Mouse (Mus musculus) kidney, embryonic 16.5 days (tissue): ENCODE results near the gene Serf1. TPM values are rescaled to one million over a fixed set of nuclear protein-coding genes. Genes with fewer than 3 reads are reported as not detected.

ENCODE experiments used
- ATAC-seq: fragments of 200-750 bp; cut with Nextera tagmentation; 2 replicates; pipeline ENCODE4 v1.8.0; 2017; ENCODE audit warnings: moderate TSS enrichment; ENCODE audit not compliant: low FRiP score, low TSS enrichment
- H3K27ac ChIP-seq: fragments of 300-500 bp; sonication (generic); 2 replicates; pipeline ENCODE4 v1.5.1; 2014; ENCODE audit warnings: low read length
- H3K27me3 ChIP-seq: fragments of 300-500 bp; sonication (generic); 2 replicates; pipeline ENCODE4 v1.6.1; 2014; ENCODE audit warnings: low read length, control low read depth, mixed read lengths; ENCODE audit not compliant: insufficient read depth
- H3K36me3 ChIP-seq: fragments of 300-500 bp; sonication (generic); 2 replicates; pipeline ENCODE4 v1.6.1; 2014; ENCODE audit warnings: low read length, control low read depth, mixed read lengths; ENCODE audit not compliant: insufficient read depth
- H3K4me1 ChIP-seq: fragments of 300-500 bp; sonication (generic); 2 replicates; pipeline ENCODE4 v1.6.1; 2014; ENCODE audit warnings: low read length, control low read depth, mixed read lengths; ENCODE audit not compliant: insufficient read depth
- H3K4me2 ChIP-seq: fragments of 300-500 bp; sonication (generic); replicated peaks from 2 replicates; pipeline ENCODE4 v1.6.1; 2014; ENCODE audit warnings: low read depth, low read length
- H3K4me3 ChIP-seq: fragments of 300-500 bp; sonication (generic); 2 replicates; pipeline ENCODE4 v1.5.1; 2014; ENCODE audit warnings: mild to moderate bottlenecking, low read length
- H3K9ac ChIP-seq: fragments of 300-500 bp; sonication (generic); replicated peaks from 2 replicates; pipeline ENCODE4 v1.6.1; 2014; ENCODE audit warnings: low read length
- H3K9me3 ChIP-seq: fragments of 300-500 bp; sonication (generic); 2 replicates; pipeline ENCODE4 v1.6.1; 2016; ENCODE audit warnings: low read length, control low read depth
- WGBS: fragments of 180-500 bp; shearing (Covaris S2); extraction: QIAGEN DNeasy Blood & Tissue Kit; methylation state at CpG from one replicate; pipeline ENCODE4 v1.1.7; 2014; 5-methylcytosine and 5-hydroxymethylcytosine counted together
- polyA plus RNA-seq: library from polyadenylated mRNA; unstranded; fragments of >200 nt; fragmentation: Nextera tagmentation; extraction: Ambion mirVana; gene quantifications from 2 replicates; pipeline ENCODE4 v1.2.1, GENCODE M21; 2015

Serf1 gene
- polyA plus RNA-seq: 161 and 174 TPM in 2 replicates

DNA sequence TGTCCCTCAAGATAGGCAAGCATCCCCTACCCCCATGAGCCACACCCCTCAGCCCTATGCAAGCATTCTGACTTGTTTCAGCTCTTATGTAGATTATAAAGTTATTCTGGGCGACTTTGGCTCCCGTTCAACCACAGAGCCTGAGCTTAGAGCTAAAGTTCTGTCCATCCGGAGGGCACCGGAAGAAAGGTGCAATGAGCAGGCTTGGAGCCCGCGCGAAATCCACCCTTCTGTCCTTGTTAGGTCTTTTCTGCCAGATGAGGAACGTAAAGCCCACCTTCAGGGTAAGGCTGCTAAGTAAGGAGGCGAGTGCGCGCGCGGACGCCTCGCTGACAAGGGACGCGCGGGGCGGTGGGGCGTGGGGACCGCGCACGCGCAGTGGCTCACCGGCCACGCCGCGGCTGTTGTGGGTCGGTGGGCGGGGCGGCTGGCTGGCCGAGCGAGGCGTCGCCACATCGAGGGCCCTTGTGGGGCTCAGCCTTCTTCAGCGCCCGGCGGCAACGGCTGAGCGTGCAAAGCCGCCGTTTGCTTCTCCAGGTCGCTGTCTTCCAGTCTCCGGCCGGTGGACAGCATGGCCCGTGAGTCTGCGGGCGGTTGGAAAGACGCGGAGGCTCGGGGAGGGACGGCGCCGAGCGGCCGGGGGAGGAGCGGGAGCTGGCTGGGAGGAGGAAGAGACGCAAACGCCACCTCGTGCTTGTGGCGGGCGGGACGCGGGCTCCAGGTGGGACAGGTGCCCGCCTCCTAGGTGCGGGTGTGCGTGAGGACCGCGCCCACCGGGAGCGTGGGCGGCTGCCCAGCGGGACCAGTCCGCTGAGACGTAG lies at the start of gene Serf1:
Gene Serf1 (plus strand): TSS at position 361 of the 821 bp plus-strand sequence.
- peak; percentile 83 for ATAC-seq
- Histone ChIP-seq H3K27ac (peak within 1 kb of the TSS; percentile 69), H3K9ac (peak within 1 kb of the TSS; percentile 83), H3K4me1 (peaks cover 18% of the 10 kb centered on the region), H3K4me3 (peak within 1 kb of the TSS; percentile 71), H3K4me2 (peak within 1 kb of the TSS; percentile 71), H3K36me3 (0 out of 2 replicates have a peak, but pooled peaks cover 5% of the 10 kb centered on the region), H3K9me3 (no peaks in the 10 kb centered on the region), H3K27me3 (no peaks in the 10 kb centered on the region)
- under 1% methylated on average over 74 of the region's 76 CpGs for WGBS

DNA sequence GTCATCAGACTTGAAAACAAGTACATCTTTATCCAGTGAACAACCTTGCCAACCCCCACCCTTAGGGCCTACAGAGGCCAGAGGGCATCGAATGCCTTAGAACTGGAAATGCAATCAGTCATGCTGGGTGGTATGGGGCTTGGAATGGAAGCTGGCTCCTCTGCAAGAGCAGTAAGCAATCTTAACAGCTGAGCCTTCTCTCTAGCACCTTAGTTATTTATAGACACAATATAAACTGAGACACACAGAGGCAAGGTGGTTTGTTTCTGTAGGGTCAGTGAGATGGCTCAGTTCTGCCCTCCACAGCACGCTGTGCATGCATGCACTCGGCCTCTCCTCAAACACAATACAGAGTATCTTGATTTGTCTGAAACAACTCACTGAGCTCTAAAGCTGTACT lies 43.9 kb upstream of the Serf1 start:
- no peak for ATAC-seq
- no peak overlapping the region for H3K4me2 ChIP-seq
- no peak overlapping the region for H3K27ac ChIP-seq
- H3K4me3 ChIP-seq: no peak overlapping the region
- H3K4me1 ChIP-seq: no peaks in the 10 kb centered on the region
- no peaks in the 10 kb centered on the region for H3K27me3 ChIP-seq
- peaks cover 54% of the 10 kb centered on the region for H3K36me3 ChIP-seq
- no peak overlapping the region for H3K9ac ChIP-seq
- 91% methylated on average over 3 of the region's 3 CpGs for WGBS
- no peaks in the 10 kb centered on the region for H3K9me3 ChIP-seq

DNA sequence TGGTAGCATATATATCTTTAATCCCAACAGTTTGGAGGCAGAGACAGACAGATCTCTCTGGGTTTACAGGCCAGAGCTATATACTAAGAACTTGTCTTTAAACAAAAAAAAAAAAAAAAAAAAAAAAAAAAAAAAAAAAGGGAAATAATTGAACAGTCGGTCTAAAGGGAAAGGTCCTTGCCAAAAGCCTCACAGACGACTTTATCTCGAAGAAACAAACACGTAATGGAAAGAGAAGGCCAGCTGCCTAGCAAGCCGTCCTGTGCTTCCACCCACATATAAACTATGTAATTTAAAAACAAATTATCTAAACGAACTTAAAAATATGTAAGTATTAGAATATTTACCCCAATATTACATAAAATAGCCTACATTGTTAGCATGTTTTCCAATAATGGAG lies 40.0 kb upstream of the Serf1 start:
- no peak overlapping the region for H3K9ac ChIP-seq
- no peak for ATAC-seq
- no peak overlapping the region for H3K27ac ChIP-seq
- WGBS: 91% methylated on average over 6 of the region's 6 CpGs
- no peaks in the 10 kb centered on the region for H3K9me3 ChIP-seq
- no peak overlapping the region for H3K4me3 ChIP-seq
- no peak overlapping the region for H3K4me2 ChIP-seq
- peaks cover 54% of the 10 kb centered on the region for H3K36me3 ChIP-seq
- no peaks in the 10 kb centered on the region for H3K4me1 ChIP-seq
- H3K27me3 ChIP-seq: no peaks in the 10 kb centered on the region

DNA sequence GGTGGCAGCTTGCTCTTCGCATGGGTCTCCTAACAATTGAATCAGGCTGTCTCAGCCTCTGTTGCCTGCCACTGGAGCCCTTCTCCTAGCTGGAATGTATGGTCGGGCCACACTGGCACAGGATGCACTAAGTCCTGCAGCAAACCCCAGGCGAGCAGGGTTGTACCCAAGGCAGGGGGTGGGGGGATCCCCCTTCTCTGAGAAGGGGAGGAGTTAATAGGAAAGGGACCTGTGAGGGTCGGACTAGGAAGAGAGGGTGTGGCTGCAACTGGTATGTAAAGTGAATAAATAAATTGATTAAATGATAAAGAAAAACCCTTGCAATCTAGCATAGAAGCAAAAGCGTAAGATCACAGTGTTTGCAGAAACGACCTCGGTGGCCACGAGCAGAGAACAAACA lies 36.3 kb upstream of the Serf1 start:
- H3K27ac ChIP-seq: no peak overlapping the region

GRCm38 (mm10) chr13:100098808-100099207 lies 9.0 kb upstream of the Serf1 start:
- Histone ChIP-seq H3K4me1 (peaks cover 12% of the 10 kb centered on the region), H3K4me3 (no peak overlapping the region), H3K27me3 (no peaks in the 10 kb centered on the region), H3K36me3 (peaks cover 42% of the 10 kb centered on the region), H3K4me2 (no peak overlapping the region), H3K9ac (no peak overlapping the region), H3K27ac (no peak overlapping the region), H3K9me3 (no peaks in the 10 kb centered on the region)
- no peak for ATAC-seq
- 91% methylated on average over 6 of the region's 6 CpGs for WGBS

More for the DNA sequence above, 36.3 kb upstream of the Serf1 start:
- Histone ChIP-seq H3K36me3 (peaks cover 47% of the 10 kb centered on the region), H3K4me1 (no peaks in the 10 kb centered on the region), H3K4me3 (no peak overlapping the region), H3K9me3 (no peaks in the 10 kb centered on the region), H3K27me3 (no peaks in the 10 kb centered on the region), H3K4me2 (no peak overlapping the region), H3K9ac (no peak overlapping the region)
- ATAC-seq: no peak
- 90% methylated on average over 8 of the region's 8 CpGs for WGBS

DNA sequence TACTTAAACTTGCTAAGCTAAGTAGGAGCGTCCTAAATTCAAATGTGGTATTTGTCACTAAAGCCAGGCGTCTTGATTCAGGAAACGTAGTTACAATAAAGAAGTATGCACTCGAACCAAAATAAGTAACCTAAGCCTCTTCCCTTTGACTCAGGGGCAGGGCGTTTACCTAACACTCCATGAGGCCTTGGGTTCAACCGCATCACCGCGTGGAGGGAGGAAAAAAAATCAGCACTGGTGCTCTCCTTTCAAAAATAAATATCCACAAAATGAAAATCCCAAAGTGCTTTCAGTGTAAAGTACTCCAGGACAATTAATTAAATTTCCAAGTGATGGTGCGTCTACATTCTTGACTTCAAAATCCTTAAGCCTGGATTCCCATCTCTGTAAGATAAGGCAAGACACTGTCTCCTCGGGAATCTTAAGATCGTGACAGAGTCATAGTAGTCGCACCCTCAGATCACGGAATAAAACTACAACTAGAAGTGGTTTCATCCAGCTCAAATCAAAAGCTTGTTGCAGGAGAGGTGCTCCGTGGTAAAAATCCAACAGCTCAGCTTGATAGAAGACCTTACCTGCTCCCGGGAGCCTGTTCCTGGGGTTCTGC lies 4.7 kb upstream of the Serf1 start:
- H3K4me1 ChIP-seq: peaks cover 21% of the 10 kb centered on the region
- H3K9ac ChIP-seq: peak overlapping the region; percentile 97
- H3K36me3 ChIP-seq: peaks cover 6% of the 10 kb centered on the region; the same call in 1 of the 2 replicates
- peak overlapping the region; percentile 92 for H3K27ac ChIP-seq
- H3K27me3 ChIP-seq: no peaks in the 10 kb centered on the region
- H3K4me3 ChIP-seq: peak overlapping the region; percentile 100
- no peak for ATAC-seq
- peak overlapping the region; percentile 87 for H3K4me2 ChIP-seq
- H3K9me3 ChIP-seq: no peaks in the 10 kb centered on the region
- WGBS: 3% methylated on average over 15 of the region's 15 CpGs

- peak; percentile 79 for ATAC-seq
- under 1% methylated on average over 44 of the region's 44 CpGs for WGBS
These were observed 4.0 kb upstream of the Serf1 start, which contains the start of gene Bdp1 for GRCm38 (mm10) chr13:100103748-100104254. TSS of gene Bdp1 (minus strand) at chr13:100104070.

GRCm38 (mm10) chr13:100112218-100112972 lies 4.6 kb downstream of the Serf1 start:
- Histone ChIP-seq H3K4me2 (no peak overlapping the region), H3K9me3 (no peaks in the 10 kb centered on the region), H3K27ac (no peak overlapping the region), H3K4me1 (peaks cover 9% of the 10 kb centered on the region), H3K36me3 (peaks cover 11% of the 10 kb centered on the region; the same call in 1 of the 2 replicates), H3K27me3 (no peaks in the 10 kb centered on the region), H3K4me3 (no peak overlapping the region), H3K9ac (no peak overlapping the region)
- no peak for ATAC-seq
- 47% methylated on average over 5 of the region's 5 CpGs for WGBS

More at GRCm38 (mm10) chr13:100103748-100104254, 4.0 kb upstream of the Serf1 start, which contains the start of gene Bdp1:
- H3K36me3 ChIP-seq: peaks cover 2% of the 10 kb centered on the region; the same call in 1 of the 2 replicates
- peak within 1 kb of the TSS; percentile 87 for H3K4me2 ChIP-seq
- H3K4me1 ChIP-seq: peaks cover 21% of the 10 kb centered on the region
- H3K27ac ChIP-seq: peak within 1 kb of the TSS; percentile 92
- no peaks in the 10 kb centered on the region for H3K9me3 ChIP-seq
- H3K27me3 ChIP-seq: no peaks in the 10 kb centered on the region
- peak within 1 kb of the TSS; percentile 97 for H3K9ac ChIP-seq
- peak within 1 kb of the TSS; percentile 100 for H3K4me3 ChIP-seq

DNA sequence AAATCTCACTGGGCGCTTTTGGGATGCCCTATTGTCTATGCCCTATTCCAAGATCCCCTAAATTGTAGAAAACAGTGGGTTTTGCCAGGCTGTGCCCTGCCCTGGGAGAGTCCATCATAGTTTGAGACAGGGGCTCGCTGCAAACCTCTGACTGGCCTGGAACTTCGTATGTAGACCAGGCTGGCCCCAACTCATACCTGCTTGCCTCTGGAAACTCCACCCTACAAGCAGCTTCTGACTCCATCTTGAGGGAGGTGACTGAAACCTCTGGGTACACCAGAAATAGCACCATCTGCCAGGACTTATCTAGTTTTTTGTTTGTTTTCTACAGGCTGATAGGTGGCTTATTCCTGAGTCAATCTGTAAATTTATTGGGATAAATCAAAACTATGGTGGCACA lies 16.2 kb downstream of the Serf1 start:
- ATAC-seq: peak; percentile 39; the same call in 1 of the 2 replicates
- H3K4me1 ChIP-seq: peaks cover 7% of the 10 kb centered on the region
- H3K4me3 ChIP-seq: peak overlapping the region; percentile 87
- no peaks in the 10 kb centered on the region for H3K9me3 ChIP-seq
- no peaks in the 10 kb centered on the region for H3K27me3 ChIP-seq
- peaks cover 20% of the 10 kb centered on the region for H3K36me3 ChIP-seq
- peak overlapping the region; percentile 85; the same call in 1 of the 2 replicates for H3K9ac ChIP-seq
- peak overlapping the region; percentile 91 for H3K4me2 ChIP-seq
- 90% methylated on average over 3 of the region's 3 CpGs for WGBS
- H3K27ac ChIP-seq: no peak overlapping the region
